Mouse (Mus musculus) intestine, postnatal 0 days (tissue): Measurements from ENCODE around the gene Preb. TPM values are rescaled to one million over a fixed set of nuclear protein-coding genes. Genes with fewer than 3 reads are reported as not detected.
A peak's percentile ranks its signal among the peaks of the same experiment; 100 is the strongest.

Experiments used
- ATAC-seq: fragments of 200-750 bp; cut with Nextera tagmentation; 2 replicates; pipeline ENCODE4 v1.8.0; 2017; ENCODE audit warnings: mild to moderate bottlenecking, moderate TSS enrichment, moderate library complexity
- H3K27ac ChIP-seq: fragments of 300-500 bp; sonication (generic); 2 replicates; pipeline ENCODE4 v1.5.1; 2014; ENCODE audit warnings: mild to moderate bottlenecking, low read depth, low read length, moderate library complexity
- H3K27me3 ChIP-seq: fragments of 300-500 bp; sonication (generic); replicated peaks from 2 replicates; pipeline ENCODE4 v1.6.1; 2014; ENCODE audit warnings: low read length, mixed read lengths; ENCODE audit not compliant: control insufficient read depth, insufficient read depth
- H3K36me3 ChIP-seq: fragments of 300-500 bp; sonication (generic); 2 replicates; pipeline ENCODE4 v1.6.1; 2014; ENCODE audit warnings: mild to moderate bottlenecking, moderate library complexity; ENCODE audit not compliant: control insufficient read depth, insufficient read depth
- H3K4me1 ChIP-seq: fragments of 300-500 bp; sonication (generic); replicated peaks from 2 replicates; pipeline ENCODE4 v1.6.1; 2014; ENCODE audit warnings: antibody characterized with exemption, low read length, mixed read lengths; ENCODE audit not compliant: control insufficient read depth, insufficient read depth
- H3K4me2 ChIP-seq: fragments of 300-500 bp; sonication (generic); replicated peaks from 2 replicates; pipeline ENCODE4 v1.6.1; 2014; ENCODE audit warnings: low read depth, mild to moderate bottlenecking, moderate library complexity
- H3K4me3 ChIP-seq: fragments of 300-500 bp; sonication (generic); 2 replicates; pipeline ENCODE4 v1.5.1; 2014; ENCODE audit warnings: low read depth, low read length
- H3K9ac ChIP-seq: fragments of 300-500 bp; sonication (generic); 2 replicates; pipeline ENCODE4 v1.6.1; 2014; ENCODE audit warnings: mild to moderate bottlenecking, low read depth, low read length
- H3K9me3 ChIP-seq: fragments of 300-500 bp; sonication (generic); 2 replicates; pipeline ENCODE4 v1.6.1; 2016; ENCODE audit warnings: mixed run types; ENCODE audit not compliant: control insufficient read depth
- CTCF ChIP-seq: sonication (generic); IDR thresholded peaks from 2 replicates; pipeline ENCODE4 v1.5.1; 2016; ENCODE audit warnings: low read depth, mild to moderate bottlenecking, control low read depth, antibody characterized with exemption, moderate library complexity
- WGBS: fragments of 180-500 bp; shearing (Covaris S2); extraction: QIAGEN DNeasy Blood & Tissue Kit; methylation state at CpG from one replicate; pipeline ENCODE4 v1.1.7; 2014; 5-methylcytosine and 5-hydroxymethylcytosine counted together
- polyA plus RNA-seq: library from polyadenylated mRNA; unstranded; fragments of >200 nt; fragmentation: Nextera tagmentation; extraction: Ambion mirVana; gene quantifications from 2 replicates; pipeline ENCODE4 v1.2.1, GENCODE M21; 2015

Gene Preb
- polyA plus RNA-seq, 1 experiment from 2014 or later: 150 TPM

GRCm38 (mm10) chr5:30959198-30959854 lies 835 bp downstream of the Preb start:
- peak; percentile 46; the same call in 1 of the 2 replicates for ATAC-seq
- peak overlapping the region; percentile 69 for H3K4me2 ChIP-seq
- H3K4me3 ChIP-seq: peak overlapping the region; percentile 84
- WGBS: 15% methylated on average over 19 of the region's 19 CpGs
- H3K36me3 ChIP-seq: peaks cover 32% of the 10 kb centered on the region
- no peaks in the 10 kb centered on the region for H3K9me3 ChIP-seq
- no peaks in the 10 kb centered on the region for H3K27me3 ChIP-seq
- H3K27ac ChIP-seq: peak overlapping the region; percentile 91
- peak overlapping the region; percentile 89 for H3K9ac ChIP-seq
- no peak for TF ChIP-seq CTCF
- peaks cover 3% of the 10 kb centered on the region; the same call in 1 of the 2 replicates for H3K4me1 ChIP-seq

- no peaks in the 10 kb centered on the region for H3K27me3 ChIP-seq
- H3K9ac ChIP-seq: no peak overlapping the region
- peaks cover 3% of the 10 kb centered on the region for H3K4me1 ChIP-seq
- peaks cover 46% of the 10 kb centered on the region for H3K36me3 ChIP-seq
- H3K4me3 ChIP-seq: peak overlapping the region; percentile 84; the same call in 1 of the 2 replicates
- H3K27ac ChIP-seq: peak overlapping the region; percentile 50; the same call in 1 of the 2 replicates
- 89% methylated on average over 6 of the region's 6 CpGs for WGBS
- TF ChIP-seq CTCF: no peak
- ATAC-seq: no peak
- H3K9me3 ChIP-seq: no peaks in the 10 kb centered on the region
- peak overlapping the region; percentile 69 for H3K4me2 ChIP-seq
These were observed 2.3 kb downstream of the Preb start for GRCm38 (mm10) chr5:30957891-30958290.

GRCm38 (mm10) chr5:30955751-30956150 lies 4.4 kb downstream of the Preb start:
- no peak overlapping the region for H3K9ac ChIP-seq
- no peak overlapping the region for H3K27ac ChIP-seq
- 73% methylated on average over 6 of the region's 6 CpGs for WGBS
- no peaks in the 10 kb centered on the region for H3K27me3 ChIP-seq
- no peak overlapping the region for H3K4me3 ChIP-seq
- H3K9me3 ChIP-seq: no peaks in the 10 kb centered on the region
- ATAC-seq: no peak
- no peak overlapping the region for H3K4me2 ChIP-seq
- H3K4me1 ChIP-seq: peaks cover 6% of the 10 kb centered on the region
- no peak for TF ChIP-seq CTCF
- H3K36me3 ChIP-seq: peaks cover 56% of the 10 kb centered on the region

GRCm38 (mm10) chr5:30954556-30954955 lies 5.6 kb downstream of the Preb start:
- no peaks in the 10 kb centered on the region for H3K27me3 ChIP-seq
- no peak for ATAC-seq
- no peak overlapping the region for H3K4me2 ChIP-seq
- no peak overlapping the region for H3K9ac ChIP-seq
- peaks cover 56% of the 10 kb centered on the region for H3K36me3 ChIP-seq
- peaks cover 10% of the 10 kb centered on the region for H3K4me1 ChIP-seq
- H3K4me3 ChIP-seq: no peak overlapping the region
- H3K27ac ChIP-seq: no peak overlapping the region
- TF ChIP-seq CTCF: no peak
- H3K9me3 ChIP-seq: no peaks in the 10 kb centered on the region
- WGBS: 93% methylated on average over 9 of the region's 9 CpGs

- peaks cover 10% of the 10 kb centered on the region for H3K4me1 ChIP-seq
- TF ChIP-seq CTCF: no peak
- H3K27me3 ChIP-seq: no peaks in the 10 kb centered on the region
- H3K27ac ChIP-seq: no peak overlapping the region; the same call in 1 of the 2 replicates
- H3K4me3 ChIP-seq: no peak overlapping the region
- no peak overlapping the region for H3K9ac ChIP-seq
- no peak for ATAC-seq
- WGBS: 95% methylated on average over 6 of the region's 6 CpGs
- H3K9me3 ChIP-seq: no peaks in the 10 kb centered on the region
- H3K36me3 ChIP-seq: peaks cover 56% of the 10 kb centered on the region
- H3K4me2 ChIP-seq: no peak overlapping the region
These were observed 6.1 kb downstream of the Preb start for GRCm38 (mm10) chr5:30954065-30954464.

GRCm38 (mm10) chr5:30952551-30952950 lies 7.6 kb downstream of the Preb start:
- H3K27ac ChIP-seq: no peak overlapping the region
- H3K4me1 ChIP-seq: peaks cover 7% of the 10 kb centered on the region; the same call in 1 of the 2 replicates
- peaks cover 46% of the 10 kb centered on the region for H3K36me3 ChIP-seq
- H3K4me3 ChIP-seq: no peak overlapping the region
- H3K9me3 ChIP-seq: no peaks in the 10 kb centered on the region
- ATAC-seq: no peak
- WGBS: 74% methylated on average over 5 of the region's 5 CpGs
- no peak overlapping the region for H3K9ac ChIP-seq
- H3K4me2 ChIP-seq: no peak overlapping the region
- no peaks in the 10 kb centered on the region for H3K27me3 ChIP-seq
- TF ChIP-seq CTCF: no peak
